Mouse (Mus musculus) layer of hippocampus, adult 6 months (tissue): ENCODE results near the gene BC049730. TPM values are rescaled to one million over a fixed set of nuclear protein-coding genes. Genes with fewer than 3 reads are reported as not detected.

Experiments
- long read RNA-seq, 2 experiments: library from polyadenylated mRNA; unstranded; transcript quantifications; one replicate each; pipeline ENCODE4 v2.0.0; 2019 to 2020
- polyA plus RNA-seq: library from polyadenylated mRNA; unstranded; fragments of <200 nt; fragmentation: Nextera tagmentation; gene quantifications from 2 replicates; pipeline ENCODE4 v1.2.3, GENCODE M21; 2021

BC049730 gene
- polyA plus RNA-seq, result not detected in 2 replicates
- long read RNA-seq, experiment 1, result 0 reads
- long read RNA-seq, experiment 2, result 0 reads

GRCm38 (mm10) chr7:24708832-24709292 lies at the start of gene BC049730:
TSS of gene BC049730 (plus strand) at chr7:24709242.

GRCm38 (mm10) chr7:24676575-24676974 lies 32.5 kb upstream of the BC049730 start, which contains the start of gene Tex101:
TSS of gene Tex101 (minus strand) at chr7:24676675.

GRCm38 (mm10) chr7:24726808-24727207 lies 17.8 kb downstream of the BC049730 start, which contains the start of gene Gm4763:
TSS of gene Gm4763 (minus strand) at chr7:24726908.

GRCm38 (mm10) chr7:24760211-24760610 lies 51.2 kb downstream of the BC049730 start, which contains the start of gene Cd177:
TSS of gene Cd177 (minus strand) at chr7:24760311.

Other genes starting within 250 kb of the BC049730 start
- 0.78 and 0.88 TPM in 2 replicates for gene Plaur, start 246.8 kb upstream of the BC049730 start, polyA plus RNA-seq
- 4.5 and 5.0 TPM in 2 replicates for gene Cadm4, start 227.2 kb upstream of the BC049730 start, polyA plus RNA-seq
- 91.6 and 96.3 TPM in 2 replicates for gene Zfp428, start 202.2 kb upstream of the BC049730 start, polyA plus RNA-seq
- not detected in 2 replicates for gene AC161166.1, start 196.8 kb upstream of the BC049730 start, polyA plus RNA-seq
- gene Irgq, start 178.6 kb upstream of the BC049730 start, polyA plus RNA-seq, result 9.7 and 10.2 TPM in 2 replicates
- not detected in 2 replicates for gene Pinlyp, start 163.1 kb upstream of the BC049730 start, polyA plus RNA-seq
- 27.8 and 31.3 TPM in 2 replicates for gene Xrcc1, start 163.0 kb upstream of the BC049730 start, polyA plus RNA-seq
- 30.0 and 33.3 TPM in 2 replicates for gene Ethe1, start 121.7 kb upstream of the BC049730 start, polyA plus RNA-seq
- 7.2 and 10.3 TPM in 2 replicates for gene Zfp575, start 121.6 kb upstream of the BC049730 start, polyA plus RNA-seq
- not detected in 2 replicates for gene Phldb3, start 98.5 kb upstream of the BC049730 start, polyA plus RNA-seq
- gene Lypd3, start 72.7 kb upstream of the BC049730 start, polyA plus RNA-seq, result not detected in 2 replicates
- not detected in 2 replicates for gene Tex101, start 32.6 kb upstream of the BC049730 start, polyA plus RNA-seq
- not detected in 2 replicates for gene Gm4763, start 17.7 kb downstream of the BC049730 start, polyA plus RNA-seq
- 0.05 and 0.11 TPM in 2 replicates for gene Cd177, start 51.1 kb downstream of the BC049730 start, polyA plus RNA-seq
- 0.18 TPM in 1 of 2 replicates, not detected in the other for gene Ceacam10, start 68.0 kb downstream of the BC049730 start, polyA plus RNA-seq
- 3.4 and 3.5 TPM in 2 replicates for gene Gm9844, start 153.0 kb downstream of the BC049730 start, polyA plus RNA-seq
- gene Lypd4, start 160.7 kb downstream of the BC049730 start, polyA plus RNA-seq, result not detected in 2 replicates
- not detected in 2 replicates for gene Dmrtc2, start 160.8 kb downstream of the BC049730 start, polyA plus RNA-seq
- gene Rps19, start 175.1 kb downstream of the BC049730 start, polyA plus RNA-seq, result 2,737 and 3,292 TPM in 2 replicates
- 0.21 TPM in 1 of 2 replicates, not detected in the other for gene Cd79a, start 188.1 kb downstream of the BC049730 start, polyA plus RNA-seq
- gene Arhgef1, start 193.7 kb downstream of the BC049730 start, polyA plus RNA-seq, result 5.6 and 6.3 TPM in 2 replicates
- not detected in 2 replicates for gene Gm4881, start 235.3 kb downstream of the BC049730 start, polyA plus RNA-seq